Mouse (Mus musculus): Measurements from ENCODE around the gene Spag5. TPM values are rescaled to one million over a fixed set of nuclear protein-coding genes. Genes with fewer than 3 reads are reported as not detected.
"Not testable (repeated sequence)": the region's sequence is repeated elsewhere in the genome, so short reads cannot be mapped to it uniquely, and the experiment has no call there.

Gene Spag5
- total RNA-seq (2015; ENCODE audit: low replicate concordance) (234 and 259 TPM in 2 replicates), total RNA-seq (2017; ENCODE audit: low replicate concordance) (464 and 490 TPM in 2 replicates)

DNA sequence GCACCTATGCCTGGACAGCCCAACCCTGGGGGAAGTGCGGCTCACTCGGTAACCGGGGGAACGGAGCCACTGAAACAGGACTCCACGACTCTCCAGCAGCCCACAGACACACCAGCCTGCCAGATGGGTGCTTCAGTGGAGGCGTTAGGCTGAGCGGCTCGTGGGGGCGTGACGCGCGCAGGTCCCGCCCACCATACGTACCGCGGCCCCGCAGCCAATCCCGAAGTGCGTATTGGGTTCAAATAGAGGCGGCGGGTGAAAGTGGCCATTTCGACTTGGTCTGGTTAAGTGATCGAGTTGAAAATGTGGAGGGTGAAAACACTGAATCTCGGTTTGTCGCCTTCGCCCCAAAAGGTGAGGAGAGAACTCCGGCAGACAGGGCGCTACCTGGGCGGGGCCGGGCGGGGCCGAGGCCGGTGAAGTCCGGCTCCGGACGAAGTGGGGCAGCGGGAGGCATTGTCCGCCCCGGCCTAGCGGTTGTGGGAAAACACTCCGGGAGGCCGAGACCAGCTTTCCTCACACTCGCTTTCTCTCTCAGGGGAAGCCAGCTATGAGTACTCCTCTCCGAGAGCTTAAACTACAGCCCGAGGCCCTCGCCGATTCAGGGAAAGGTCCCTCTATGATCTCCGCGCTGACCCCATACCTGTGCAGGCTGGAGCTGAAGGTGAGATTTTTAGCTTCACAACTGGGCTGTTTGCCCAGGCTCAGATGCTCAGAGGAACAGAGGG lies at the start of gene Spag5:
TSS of gene Spag5 (plus strand) at position 173 of the 728 bp plus-strand sequence.
- peak; percentile 99 for ATAC-seq (replicated peaks; ENCODE audit: low FRiP score, poor library complexity, severe bottlenecking)

DNA sequence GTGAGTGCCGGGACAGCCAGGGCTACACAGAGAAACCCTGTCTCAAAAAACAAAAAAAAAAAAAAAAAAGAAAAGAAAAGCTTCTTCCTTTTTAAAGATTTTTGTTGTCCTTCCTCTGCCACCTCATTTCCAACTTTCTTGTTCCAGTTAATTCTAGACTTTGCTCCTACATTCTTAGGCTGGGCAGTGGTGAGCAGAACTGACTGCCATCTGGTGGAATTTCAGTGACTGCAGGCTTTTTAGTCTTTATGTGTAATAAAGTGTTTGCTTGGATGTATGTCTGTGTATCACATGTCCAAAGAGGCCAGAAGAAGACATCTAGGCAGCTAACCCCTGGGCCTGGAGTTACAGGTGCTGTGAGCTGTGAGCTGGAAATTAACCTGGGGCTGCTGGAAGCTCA lies 44.7 kb upstream of the Spag5 start:
- no peak for ATAC-seq (replicated peaks; ENCODE audit: low FRiP score, poor library complexity, severe bottlenecking)

DNA sequence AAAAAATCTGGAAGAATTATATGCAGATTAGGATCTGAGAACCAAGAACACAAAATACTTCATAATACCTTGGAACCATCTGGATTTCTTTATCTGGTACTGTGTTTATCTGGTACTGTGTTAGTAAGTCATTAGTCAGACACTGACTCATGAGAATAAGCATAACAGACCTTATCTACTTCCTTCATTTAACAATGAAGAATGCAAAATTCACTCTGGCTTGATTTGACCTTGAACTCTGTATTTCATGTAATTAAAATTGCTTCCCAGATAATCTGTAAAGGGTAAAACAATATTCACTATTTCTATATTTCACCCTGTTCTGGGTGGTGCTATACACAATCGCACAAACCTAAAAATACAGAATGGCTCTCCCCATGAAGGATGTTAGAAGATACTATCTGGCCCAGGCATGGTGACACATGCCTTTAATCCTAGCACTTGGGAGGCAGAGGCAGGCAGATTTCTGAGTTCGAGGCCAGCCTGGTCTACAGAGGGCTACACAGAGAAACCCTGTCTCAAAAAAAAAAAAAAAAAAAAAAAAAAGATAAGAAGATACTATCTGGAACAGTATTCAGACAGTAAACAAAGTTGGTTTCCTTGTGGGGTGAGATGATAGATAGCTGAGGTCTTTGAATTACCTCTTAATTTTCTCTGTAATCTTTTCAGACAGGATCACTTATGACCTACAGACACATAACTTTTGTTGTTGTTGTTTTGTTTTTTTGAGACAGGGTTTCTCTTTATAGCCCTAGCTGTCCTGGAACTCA lies 40.7 kb upstream of the Spag5 start:
- no peak for ATAC-seq (replicated peaks; ENCODE audit: low FRiP score, poor library complexity, severe bottlenecking)

DNA sequence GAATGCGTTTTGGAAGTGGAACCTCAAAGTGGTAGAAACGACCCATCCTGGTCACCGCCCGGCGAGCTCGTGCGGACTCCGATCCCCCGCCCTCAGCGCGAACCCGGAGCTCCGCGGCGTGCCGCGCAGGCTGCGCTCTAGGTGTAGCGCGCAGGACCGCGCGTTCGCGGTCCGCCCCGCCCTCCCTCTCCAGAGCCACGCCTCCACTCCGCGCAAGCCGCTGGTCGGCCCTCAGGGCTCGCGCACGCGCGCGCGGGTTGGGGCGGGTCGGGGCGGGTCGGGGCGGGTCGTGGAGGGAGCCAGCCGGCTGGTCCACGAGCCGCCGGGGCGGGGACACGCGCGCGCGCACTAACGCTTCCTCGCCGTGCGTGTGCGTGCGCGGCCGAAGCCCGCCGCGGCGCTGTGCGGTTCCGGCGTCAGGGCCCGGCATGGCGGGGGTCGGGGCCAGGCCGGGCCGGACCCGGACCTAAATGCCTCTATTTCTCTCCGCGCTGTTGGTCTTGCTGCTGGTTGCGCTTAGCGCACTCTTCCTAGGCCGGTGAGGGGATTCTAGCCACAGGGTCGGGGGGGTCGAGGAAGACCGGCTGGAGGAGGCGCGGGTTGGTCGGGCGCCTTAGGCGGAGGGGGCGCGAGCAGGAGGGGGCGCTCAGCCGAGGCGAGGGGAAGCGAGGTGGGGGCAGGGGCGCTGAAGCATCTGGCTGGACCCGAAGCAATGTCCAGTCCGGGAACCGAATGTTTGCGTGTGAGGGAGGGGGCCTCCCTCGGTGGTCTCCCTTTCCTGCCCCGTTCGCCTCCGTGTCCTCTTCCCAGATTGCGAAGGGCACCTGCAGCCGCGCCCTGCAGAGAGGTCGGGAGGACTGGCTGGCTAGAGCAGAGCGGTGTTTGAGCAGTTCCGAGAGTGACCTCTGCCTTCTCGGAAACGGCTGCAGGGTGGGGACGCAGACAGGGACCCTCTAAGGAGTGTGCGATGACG lies 39.7 kb upstream of the Spag5 start, which contains the start of gene 2610507B11Rik:
TSS of gene 2610507B11Rik (plus strand) at position 373 of the 973 bp plus-strand sequence.
- ATAC-seq (replicated peaks; ENCODE audit: low FRiP score, poor library complexity, severe bottlenecking): peak; percentile 96

DNA sequence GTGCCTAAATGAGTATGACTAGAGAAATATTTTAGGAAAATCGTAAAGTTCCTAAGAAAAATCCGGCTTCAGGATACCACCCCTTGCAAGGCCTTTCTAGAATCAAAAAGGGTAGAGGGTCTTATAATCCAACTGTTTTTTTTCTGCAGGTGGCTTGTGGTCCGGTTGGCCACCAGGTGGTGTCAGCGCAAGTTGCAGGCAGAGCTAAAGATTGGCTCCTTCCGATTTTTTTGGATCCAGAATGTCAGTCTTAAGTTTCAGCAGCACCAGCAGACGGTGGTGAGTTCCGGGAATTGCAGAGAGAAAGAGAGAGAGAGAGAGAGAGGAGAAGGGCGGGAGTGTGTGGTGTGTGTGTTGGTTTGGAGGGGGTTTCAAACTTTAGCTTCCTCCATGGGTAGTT lies 38.8 kb upstream of the Spag5 start:
- peak; percentile 50 for ATAC-seq (replicated peaks; ENCODE audit: low FRiP score, poor library complexity, severe bottlenecking)

DNA sequence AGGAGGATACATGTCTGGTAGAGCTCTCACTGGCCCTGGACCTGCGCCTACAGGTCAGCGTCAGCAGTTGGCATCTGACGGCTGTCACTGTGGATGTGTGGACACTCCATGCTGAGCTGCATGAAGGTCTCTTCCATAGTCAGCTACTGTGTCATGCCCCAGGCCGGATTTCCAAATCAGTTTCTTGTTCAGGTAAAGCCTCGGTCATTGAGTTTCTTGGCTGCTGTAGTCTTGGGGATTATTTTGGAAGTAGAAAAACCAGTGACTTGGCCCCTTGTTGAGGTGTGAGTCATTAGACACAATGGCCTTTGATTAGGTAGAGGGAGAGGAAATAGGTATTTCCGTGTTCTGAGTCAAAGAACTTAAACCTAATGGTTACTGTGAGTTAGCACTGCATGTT lies 35.8 kb upstream of the Spag5 start:
- ATAC-seq (replicated peaks; ENCODE audit: low FRiP score, poor library complexity, severe bottlenecking): no peak

DNA sequence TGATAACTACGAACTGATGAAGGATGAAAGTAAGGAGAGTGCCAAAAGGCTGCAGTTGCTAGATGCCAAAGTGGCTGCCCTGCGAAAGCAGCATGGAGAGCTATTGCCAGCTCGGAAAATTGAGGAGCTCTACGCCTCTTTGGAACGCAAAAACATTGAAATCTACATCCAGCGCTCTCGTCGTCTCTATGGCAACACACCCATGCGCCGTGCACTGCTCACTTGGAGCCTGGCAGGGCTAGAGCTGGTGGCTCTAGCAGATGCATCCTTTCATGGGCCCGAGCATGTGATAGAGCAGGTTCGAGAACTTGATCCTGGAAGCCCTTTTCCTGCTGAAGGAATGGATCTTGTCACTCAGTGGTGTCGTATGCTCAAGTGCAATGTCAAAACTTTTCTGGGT lies 29.3 kb upstream of the Spag5 start:
- no peak for ATAC-seq (replicated peaks; ENCODE audit: low FRiP score, poor library complexity, severe bottlenecking)

DNA sequence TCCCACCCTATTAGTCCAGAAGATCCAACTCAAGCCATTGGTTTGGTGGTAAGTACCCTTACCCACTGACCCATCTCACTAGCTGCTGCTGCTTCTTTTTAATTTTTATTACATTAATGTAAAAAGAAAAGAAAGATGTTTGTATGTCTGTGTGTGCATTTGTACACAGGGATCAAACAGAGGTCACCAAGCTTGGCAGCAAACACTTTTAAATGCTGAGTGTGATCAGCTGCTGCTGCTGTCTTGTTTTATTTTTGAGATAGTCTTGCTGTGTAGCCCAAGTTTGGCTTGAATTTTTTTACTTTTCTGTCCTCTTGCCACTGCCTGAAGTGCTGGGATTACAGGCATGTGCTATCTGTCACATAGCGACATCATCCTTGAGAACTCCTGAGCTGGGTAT lies 25.7 kb upstream of the Spag5 start:
- no peak for ATAC-seq (replicated peaks; ENCODE audit: low FRiP score, poor library complexity, severe bottlenecking)

DNA sequence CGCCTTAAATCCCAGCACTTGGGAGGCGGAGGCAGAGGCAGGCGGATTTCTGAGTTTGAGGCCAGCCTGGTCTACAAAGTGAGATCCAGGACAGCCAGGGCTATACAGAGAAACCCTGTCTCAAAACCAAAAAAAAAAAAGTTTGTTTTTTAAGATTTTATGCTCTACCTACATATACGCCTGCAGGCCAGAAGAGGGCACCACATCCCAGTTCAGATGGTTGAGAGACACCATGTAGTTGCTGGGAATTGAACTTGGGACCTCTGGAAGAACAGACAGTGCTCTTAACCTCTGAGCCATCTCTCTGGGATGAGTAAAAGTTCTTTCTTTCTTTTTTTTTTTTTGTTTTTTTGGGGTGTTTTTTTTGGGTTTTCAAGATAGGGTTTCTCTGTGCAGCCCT lies 25.2 kb upstream of the Spag5 start:
- ATAC-seq (replicated peaks; ENCODE audit: low FRiP score, poor library complexity, severe bottlenecking): not testable (repeated sequence)

DNA sequence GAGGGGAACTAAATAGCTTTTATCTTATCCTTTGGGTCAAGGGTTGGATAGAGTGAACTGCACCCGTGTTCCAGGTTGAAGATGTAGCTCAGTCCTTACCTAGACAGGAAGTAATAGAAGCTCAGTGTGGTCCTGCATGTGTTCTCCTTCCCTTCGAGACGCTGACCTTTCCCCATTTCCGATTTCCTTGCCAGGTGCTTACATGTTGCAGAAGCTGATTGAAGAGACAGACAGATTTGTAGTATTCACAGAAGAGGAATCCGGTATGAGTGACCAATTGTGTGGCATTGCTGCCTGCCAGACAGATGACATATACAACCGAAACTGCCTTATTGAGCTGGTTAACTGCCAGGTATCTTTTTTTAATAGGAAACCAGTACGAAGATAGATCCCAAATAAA lies 22.5 kb upstream of the Spag5 start:
- no peak for ATAC-seq (replicated peaks; ENCODE audit: low FRiP score, poor library complexity, severe bottlenecking)

DNA sequence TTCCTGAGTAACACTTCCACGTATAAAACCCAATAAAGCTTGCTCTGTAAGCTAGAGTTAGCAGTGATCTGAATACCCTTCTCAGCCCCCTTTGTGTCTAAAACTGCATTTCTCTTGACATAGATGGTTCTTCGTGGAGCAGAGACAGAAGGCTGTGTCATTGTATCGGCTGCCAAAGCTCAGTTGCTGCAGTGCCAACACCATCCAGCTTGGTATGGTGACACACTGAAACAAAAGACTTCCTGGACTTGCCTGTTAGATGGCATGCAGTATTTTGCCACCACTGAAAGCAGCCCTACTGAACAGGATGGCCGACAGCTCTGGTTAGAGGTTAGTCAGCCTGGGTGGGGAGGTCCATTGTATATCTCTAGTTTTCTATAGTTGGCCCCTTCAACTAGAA lies 21.7 kb upstream of the Spag5 start:
- ATAC-seq (replicated peaks; ENCODE audit: low FRiP score, poor library complexity, severe bottlenecking): no peak

DNA sequence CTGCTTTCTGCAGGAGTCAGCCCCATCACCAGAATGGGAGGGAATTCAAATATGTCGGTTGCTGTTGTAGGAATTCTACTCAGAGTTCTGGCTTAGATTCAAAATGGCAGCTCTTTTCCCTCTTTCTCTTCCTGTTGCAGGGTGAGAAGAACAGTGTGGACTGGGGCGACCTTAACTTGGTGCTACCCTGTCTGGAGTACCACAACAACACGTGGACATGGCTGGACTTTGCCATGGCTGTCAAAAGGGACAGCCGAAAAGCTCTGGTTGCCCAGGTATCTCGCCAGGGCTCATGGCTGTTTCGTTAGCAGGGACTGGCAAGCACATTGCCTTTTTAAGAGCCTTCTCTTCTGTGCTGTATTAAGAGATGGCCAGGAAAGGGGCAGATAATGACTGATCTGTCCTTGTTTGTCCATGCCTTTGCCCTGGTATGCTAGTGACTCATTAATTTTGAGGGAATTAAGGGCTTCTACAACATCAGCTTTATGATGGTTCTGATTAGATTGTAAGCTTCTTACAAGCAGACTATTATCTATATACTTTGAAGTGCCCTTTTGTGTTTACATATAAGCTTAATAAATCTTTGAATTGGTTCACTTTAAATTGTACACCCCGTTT lies 12.1 kb upstream of the Spag5 start:
- ATAC-seq (replicated peaks; ENCODE audit: low FRiP score, poor library complexity, severe bottlenecking): no peak

DNA sequence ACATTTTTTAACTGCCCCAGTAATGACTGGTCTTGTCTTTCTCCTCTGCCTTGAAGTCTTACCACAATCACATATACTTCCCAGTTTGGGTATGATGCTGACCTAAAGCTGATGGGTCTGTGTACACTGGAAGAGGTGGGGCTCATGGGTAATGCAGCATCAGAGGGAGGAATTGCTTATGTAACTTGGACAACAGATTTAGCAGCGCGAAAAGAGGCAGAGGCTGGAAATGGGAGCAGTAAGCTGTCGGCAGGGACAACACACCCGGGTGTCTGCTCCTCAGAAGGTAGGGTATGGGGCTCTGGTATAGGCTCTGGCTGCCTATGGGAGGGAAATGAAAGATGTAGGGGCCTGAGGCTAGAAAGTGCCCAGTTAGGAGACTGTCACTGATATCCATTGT lies 10.7 kb upstream of the Spag5 start, which contains the start of gene BC030499:
TSS of gene BC030499 (plus strand) at position 188 of the 400 bp plus-strand sequence.
- no peak for ATAC-seq (replicated peaks; ENCODE audit: low FRiP score, poor library complexity, severe bottlenecking)

DNA sequence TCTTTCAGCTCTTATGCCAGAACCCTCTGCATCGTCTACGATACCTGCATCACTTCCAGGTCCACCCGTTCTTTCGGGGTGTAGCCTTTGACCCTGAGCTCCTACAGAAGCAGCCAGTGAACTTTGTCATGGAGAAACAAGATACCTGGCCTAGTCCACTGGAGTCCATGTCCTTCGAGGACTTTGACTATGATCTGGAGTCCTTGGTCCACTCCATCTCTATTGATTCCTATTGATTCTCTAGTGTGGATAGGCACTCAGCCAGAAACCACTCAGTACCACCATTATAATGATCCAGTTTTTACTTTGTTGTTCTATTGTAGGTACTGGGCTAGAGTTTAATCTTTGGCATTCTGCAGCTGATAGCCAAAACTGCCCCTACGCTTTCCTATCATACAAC lies 6.7 kb upstream of the Spag5 start:
- no peak for ATAC-seq (replicated peaks; ENCODE audit: low FRiP score, poor library complexity, severe bottlenecking)

DNA sequence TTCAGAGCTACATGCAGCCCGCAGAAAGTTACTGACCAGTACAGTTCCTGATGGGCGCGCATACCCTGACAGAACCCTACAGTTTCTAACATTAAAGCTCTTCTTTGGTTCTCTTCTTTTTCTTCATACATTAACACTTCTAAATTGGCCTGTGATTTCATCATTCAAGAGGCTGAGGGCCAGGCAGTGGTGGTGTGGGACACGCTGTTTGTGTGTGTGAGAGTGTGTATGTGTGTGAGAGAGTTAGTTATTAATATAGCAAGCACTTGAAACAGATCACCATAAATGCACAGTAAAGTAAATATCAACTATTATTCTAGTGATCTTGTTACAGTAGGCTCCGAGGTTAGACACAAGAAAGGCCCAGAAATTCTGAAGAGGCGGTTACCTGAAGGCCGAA lies 412 bp upstream of the Spag5 start:
- ATAC-seq (replicated peaks; ENCODE audit: low FRiP score, poor library complexity, severe bottlenecking): no peak

DNA sequence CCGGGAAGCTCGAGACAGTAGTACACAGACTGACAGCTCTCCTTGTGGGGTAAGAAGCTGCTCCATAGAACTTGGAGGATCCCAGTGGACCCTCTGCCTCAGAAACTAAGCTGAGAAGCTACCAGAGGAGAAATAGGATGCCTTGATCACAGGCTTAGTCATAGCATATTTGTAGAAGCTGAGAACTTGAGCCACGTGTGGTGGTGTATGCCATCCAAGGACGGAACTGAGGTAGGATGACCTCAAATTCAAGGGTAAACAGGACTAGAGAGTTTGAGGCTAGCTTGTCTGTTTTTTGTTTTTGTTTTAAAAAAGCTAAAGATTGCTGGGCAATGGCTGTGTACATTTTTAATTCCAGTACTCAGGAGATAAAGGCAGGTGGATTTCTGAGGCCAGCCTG lies 3.9 kb downstream of the Spag5 start:
- no peak for ATAC-seq (replicated peaks; ENCODE audit: low FRiP score, poor library complexity, severe bottlenecking)

DNA sequence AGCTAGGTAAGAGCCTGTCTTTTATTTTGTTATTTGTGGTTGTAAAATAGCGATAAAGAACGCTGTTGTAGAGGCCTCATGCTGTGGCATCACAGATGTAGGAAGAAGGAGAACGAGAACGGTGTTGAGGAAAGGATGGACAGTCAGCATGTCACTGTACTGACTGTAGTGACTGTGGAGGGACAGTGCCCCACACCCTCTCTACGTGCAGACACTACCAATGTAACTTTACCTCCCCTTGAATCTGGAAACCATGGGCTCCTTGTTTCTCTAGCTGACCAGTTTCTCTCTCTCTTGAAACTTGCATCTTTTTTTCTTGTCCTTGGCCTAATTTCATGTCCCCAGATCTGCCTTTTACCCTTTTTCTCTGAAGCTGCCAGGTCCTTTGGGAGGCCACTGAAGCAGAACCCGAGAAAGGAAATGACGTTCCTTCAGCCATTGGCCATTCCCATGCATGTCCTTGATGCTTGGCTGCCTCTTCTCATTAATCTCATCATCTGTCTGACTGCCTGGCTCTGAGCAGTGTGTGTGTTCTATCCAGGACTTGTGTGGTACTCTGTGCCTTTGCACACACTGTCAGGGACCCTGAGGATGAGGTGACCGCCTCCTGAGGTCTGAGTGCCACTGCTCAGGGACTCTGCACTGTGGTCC lies 9.7 kb downstream of the Spag5 start:
- 0 out of 2 replicates have a peak, but pooled peaks have one; percentile 23 for ATAC-seq (replicated peaks; ENCODE audit: low FRiP score, poor library complexity, severe bottlenecking)

DNA sequence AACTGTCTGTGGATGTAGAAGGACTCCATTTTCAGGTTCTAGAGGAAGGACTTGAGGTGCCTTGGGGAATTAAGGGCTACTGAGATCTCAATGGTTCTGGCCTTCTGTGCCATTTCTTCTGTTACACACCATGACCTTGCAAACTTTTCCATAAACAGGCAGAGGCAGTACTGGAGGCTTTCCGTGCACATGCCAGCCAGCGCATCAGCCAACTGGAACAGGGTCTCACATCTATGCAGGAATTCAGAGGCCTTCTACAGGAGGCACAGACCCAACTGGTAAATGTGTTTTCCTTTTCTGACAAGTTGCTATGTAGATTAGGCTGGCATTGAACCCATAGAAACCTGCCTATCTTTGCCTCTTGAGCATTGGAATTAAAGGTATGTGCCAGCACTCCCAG lies 12.3 kb downstream of the Spag5 start:
- no peak for ATAC-seq (replicated peaks; ENCODE audit: low FRiP score, poor library complexity, severe bottlenecking)

DNA sequence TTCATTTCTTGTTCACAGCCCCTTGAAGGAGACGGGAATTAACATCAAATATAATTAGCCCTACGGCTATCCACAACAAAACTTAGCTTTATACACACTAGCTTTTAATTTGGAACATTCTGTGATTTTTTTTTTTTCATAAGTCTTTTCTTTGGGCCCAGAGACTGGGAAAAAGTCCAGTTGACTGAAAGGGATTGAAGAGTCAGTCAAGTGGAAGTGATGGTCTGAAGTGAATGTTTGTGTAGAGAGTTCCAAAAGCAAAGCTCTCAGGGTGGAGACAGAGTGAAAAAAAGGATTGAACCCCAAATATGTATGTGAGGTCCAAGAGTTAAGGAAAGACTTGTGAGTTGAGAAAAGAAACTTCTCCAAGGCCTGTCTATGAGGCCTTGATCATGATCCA lies 17.1 kb downstream of the Spag5 start:
- ATAC-seq (replicated peaks; ENCODE audit: low FRiP score, poor library complexity, severe bottlenecking): no peak
